Mouse (Mus musculus) spleen, embryonic (tissue): Measurements from ENCODE around the gene Atpaf2.
"Not testable (repeated sequence)": the region's sequence is repeated elsewhere in the genome, so short reads cannot be mapped to it uniquely, and the experiment has no call there.

Experiments
- CTCF ChIA-PET: fragments of 350-600 bp; sonication (Branson Sonifier 250); formaldehyde crosslinking; loops from one replicate; lab custom pipeline; 2022; lab: Charles Lee

Atpaf2 gene

DNA sequence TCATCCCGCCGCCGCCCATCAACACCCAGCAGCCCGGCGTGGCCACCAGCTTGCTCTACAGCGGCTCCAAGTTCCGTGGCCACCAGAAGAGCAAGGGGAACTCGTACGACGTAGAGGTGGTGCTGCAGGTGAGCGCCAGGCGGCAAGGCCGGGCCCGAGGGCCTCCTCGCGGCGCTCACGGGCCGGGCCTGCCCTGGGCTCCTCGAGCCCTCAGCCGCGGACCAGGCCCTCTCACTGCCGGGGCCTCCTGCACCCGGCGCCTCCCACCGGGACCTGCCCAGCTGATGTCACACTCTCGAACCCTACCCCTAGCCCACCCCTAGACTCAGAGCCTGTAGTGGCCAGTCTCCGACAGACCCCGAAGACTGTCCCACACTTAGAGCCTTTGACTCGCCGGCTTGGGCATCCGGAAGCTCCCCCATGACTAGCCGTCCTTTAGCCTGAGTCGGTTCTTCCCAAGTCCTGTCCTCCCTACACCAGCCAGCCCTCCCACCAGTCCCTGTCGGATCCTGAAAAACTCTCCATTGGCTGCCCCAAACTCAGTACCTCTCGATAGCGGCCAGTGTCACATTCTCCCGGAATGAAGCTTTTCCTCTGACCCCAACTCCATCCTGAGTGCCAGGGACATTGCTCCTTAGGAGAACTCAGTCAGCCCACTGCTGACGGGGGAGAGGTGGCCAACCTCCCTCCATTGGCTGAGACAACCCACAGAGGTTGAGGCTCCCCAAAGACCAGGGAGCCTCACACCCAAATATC is at the start of gene Atpaf2:
Atpaf2 (minus strand) TSS at position 741 of the 756 bp plus-strand sequence.
- CTCF ChIA-PET, result interaction anchor here (0.7 kb wide), 1 partner anchor 169 kb away, joined by 16 read pairs; no protein-coding TSS in a partner anchor

DNA sequence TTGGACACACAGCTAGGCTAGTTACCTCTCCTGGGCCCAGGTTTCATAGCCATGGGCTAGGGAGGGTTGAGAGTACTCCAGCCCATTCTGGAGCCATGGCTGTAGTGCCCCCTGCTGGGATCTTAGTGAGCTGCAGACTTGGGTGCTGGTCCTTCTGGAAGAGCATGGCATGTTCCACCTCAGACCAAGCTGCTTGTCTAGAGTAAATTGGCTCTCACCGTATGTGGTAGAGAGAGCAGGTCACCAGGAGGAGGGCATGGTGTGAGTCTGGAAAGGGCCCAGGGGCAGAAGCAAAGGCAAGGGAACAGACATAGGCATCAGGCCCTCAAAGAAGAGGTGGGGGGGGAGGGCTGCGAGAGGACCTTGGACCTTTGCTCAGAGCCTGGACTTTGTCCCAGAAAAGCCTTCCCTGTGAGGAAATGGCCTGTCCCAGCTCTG is 47.7 kb upstream of the Atpaf2 start:
- CTCF ChIA-PET, result no interaction called here

DNA sequence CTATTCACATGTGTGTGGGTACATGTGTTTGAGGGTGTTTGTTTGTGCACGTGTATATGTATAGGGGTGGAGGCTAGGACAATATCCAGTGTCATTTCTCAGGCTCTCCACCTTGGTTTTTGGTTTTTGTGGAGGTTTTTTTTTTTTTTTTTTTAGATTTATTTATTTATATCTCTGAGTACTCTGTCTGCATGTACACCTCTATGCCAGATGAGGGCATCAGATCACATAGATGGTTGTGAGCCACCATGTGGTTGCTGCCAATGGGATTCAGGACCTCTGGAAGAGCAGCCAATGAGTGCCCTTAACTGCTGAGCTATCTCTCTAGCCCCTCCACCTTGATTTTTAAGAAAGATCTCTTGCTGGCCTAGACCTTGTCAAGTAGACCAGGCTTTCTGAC is 39.7 kb upstream of the Atpaf2 start:
- CTCF ChIA-PET, result no interaction called here

DNA sequence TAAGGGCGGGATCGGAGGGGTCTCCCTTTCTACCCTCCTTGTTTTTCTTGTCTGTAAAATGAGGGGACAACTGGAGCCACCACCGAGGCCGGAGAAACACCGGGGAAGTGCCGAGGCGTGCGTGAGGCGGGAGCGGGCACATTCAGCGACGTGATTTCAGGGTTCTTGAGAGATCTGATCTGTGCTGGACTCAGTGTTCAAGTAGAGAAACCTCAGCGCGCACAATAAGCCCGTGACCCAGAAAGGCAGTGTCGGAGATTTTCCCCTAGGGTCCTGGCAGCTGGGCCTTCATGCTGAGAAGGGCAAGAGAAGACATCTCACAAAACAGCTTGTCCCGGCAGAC is 36.5 kb upstream of the Atpaf2 start:
- CTCF ChIA-PET, result no interaction called here

DNA sequence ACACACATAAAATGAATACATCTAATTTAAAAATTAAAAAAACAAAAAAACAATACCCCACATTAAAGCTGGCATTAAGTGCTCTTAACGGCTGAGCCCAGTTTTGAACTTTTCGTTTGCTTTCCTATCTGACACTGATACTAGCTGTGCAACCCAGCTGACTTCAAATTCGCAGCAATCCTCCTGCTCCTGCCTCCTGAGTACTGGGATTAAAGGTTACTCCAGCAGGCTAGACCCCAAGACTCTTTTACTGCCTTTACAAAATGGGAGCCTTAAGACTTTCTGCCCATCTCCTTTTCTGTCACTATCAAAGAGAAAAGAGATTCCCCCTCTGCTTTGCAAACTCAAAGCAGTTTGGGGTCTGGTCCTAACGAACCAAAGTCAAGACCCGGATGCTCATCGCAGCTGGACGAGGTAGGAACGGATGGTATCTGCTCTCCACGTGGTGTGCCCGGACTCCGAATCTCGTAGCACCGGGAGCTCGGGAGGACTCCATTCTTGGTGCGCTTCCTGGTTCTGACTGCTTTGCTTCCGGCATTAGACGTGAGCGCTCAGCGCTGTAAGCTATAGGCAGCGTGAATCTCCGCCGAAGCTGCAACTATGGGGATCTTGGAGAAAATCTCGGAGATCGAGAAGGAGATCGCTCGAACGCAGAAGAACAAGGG is 36.0 kb upstream of the Atpaf2 start, which contains the start of gene Drg2:
Drg2 (plus strand) TSS at position 512 of the 665 bp plus-strand sequence.
- CTCF ChIA-PET, result no interaction called here

DNA sequence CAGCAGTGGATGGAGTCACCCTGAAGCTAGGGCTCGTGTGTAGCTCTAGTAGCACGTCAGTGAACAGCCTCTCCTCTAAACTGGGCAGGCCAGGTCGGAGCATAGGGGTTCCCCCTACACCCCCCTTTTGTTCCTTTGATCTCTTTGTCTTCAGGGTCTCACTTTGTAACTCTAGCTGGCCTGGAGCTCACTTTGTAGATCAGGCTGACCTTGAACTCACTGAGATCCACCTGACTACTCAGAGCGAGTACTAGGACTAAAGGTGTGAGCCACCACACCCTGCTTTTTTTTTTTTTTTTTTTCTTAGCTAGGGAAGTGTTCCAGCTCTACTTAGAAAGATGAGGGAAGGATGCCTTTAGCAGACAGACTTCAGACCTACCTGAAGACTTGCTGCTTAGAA is 25.8 kb upstream of the Atpaf2 start:
- CTCF ChIA-PET, result interaction anchor here (0.6 kb wide), 1 partner anchor 358 kb away, joined by 7 read pairs; no protein-coding TSS in a partner anchor

DNA sequence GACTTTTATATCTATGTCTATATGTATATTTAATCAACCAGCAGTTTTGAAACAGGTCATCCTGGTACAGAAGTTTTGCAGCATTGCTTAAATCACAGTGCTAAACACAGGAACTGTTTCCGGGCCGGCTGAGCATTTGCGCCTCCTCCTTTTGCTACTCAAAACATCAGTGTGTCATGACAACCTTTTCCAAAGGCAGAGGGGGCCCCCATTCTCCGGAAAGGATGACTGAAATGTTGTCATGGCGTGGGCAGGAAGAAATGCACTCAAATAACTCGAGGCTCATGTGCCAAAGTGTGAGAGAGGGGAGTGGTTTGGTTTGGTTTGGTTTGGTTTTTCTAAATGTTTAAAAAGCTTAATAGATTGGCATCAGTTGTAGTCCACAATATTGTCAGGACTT is 24.6 kb upstream of the Atpaf2 start:
- CTCF ChIA-PET, result no interaction called here

DNA sequence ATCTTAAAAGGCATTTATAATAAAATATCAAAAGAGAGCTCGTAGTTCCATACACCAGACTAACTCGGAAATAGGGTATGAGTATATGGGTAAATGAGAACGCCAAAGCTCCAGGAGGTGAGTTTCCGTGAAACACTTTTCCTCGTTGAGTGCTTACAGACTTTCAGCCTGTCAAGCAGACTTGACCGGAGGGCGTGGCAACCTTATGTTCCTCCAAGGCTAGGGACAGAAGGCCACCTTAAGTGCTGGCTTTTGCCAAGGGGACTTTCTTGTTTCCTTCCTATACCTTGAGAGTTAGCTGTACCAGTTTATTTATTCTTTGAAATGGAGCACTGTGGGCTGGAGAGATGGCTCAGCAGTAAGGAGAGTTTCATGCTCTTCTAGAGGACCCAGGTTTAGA is 21.9 kb upstream of the Atpaf2 start:
- CTCF ChIA-PET, result no interaction called here

DNA sequence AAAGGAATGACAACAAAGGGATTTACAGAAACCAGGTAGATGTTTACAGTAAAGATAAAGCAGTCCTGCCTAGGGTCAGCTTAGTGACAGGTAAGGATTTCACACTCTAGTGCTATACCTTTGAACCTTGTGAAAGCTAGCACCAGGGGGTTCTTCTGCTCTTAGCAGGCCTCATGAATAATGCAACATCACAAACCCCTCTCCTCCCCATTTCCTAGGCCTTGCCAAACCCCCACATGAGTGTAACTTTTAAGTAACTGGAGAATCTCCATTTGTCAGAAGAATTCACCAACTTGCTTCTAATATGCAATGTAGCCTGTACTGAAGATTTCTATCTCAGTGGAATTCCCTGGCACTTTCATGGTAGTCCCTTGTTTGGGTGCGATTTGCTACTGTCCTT is 21.4 kb upstream of the Atpaf2 start:
- CTCF ChIA-PET, result not testable (repeated sequence)

DNA sequence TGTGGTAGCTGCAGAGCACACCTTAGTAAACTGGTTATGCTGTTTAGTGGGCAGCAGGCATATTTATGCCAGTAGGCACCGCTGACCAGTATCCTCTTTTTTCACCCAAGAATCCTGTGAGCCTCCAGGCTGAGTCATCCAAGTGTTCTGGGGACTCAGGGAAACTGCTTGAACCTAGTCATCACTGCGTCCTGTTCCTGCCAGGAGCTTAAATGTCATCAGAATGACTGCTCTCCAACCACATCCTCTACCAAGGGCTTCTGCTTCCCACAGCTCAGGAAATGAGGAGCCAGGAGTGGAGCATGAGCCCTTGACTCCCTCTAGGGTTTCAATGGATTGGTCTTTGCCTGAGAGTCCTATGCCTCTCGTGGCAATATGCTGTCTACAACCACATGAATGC is 18.4 kb upstream of the Atpaf2 start:
- CTCF ChIA-PET, result interaction anchor here (0.5 kb wide), 1 partner anchor 492 kb away, joined by 3 read pairs; no protein-coding TSS in a partner anchor

DNA sequence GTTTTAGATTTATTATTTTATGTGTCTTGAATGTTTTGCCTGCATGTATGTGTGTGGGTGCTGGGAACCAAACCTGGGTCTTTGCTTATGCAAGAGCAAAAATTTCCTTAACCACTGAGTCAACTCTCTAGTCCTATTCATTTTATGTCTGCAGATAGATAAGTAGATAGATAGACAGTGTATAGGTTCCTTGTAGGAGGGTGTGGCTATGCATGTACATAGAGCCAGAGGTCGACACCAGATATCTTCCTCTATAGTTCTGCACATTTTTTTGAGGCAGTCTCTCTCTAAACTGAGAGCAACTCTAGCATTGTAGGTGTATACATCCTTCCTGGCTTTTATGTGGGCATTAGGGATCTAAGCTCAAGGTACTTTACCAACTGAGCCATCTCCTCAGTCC is 16.9 kb upstream of the Atpaf2 start:
- CTCF ChIA-PET, result no interaction called here

DNA sequence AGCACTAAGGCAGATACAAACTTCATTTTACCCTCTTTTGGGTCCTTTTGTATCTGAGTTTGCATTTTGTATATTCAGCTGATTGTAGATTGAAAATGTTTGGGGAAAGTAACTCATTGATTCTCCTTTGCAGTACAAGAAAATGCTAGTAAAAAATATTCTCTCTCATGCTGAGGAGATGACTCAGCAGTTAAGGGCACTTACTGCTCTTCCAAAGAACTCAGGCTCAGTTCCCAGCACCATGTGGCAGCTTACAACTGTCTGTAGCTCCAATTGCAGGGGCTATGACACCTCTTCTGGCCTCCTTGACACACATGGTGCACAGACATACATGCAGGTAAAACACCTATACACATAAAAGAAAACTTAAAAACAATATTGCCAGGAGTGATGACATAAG is 15.2 kb upstream of the Atpaf2 start:
- CTCF ChIA-PET, result no interaction called here

DNA sequence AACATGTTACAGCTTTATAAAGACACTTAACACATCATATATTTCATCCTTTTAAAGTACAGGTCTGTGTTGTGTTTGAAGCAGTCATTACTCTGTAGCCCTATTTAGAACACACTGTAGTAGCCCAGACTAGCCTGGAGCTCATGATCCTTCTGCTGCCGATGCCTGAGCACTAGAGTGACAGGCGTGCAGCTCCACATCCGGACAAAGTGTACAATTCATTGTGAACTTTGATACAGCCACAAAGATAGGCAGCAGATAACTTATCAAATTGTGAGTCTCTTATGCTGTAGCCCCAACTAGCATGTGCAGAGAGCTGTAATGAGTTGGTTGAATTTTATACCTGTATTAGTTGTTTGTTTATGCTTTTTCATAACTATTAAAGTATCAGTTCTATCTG is 9.4 kb upstream of the Atpaf2 start:
- CTCF ChIA-PET, result interaction anchor here (0.6 kb wide), 1 partner anchor 515 kb away, joined by 3 read pairs; no protein-coding TSS in a partner anchor

DNA sequence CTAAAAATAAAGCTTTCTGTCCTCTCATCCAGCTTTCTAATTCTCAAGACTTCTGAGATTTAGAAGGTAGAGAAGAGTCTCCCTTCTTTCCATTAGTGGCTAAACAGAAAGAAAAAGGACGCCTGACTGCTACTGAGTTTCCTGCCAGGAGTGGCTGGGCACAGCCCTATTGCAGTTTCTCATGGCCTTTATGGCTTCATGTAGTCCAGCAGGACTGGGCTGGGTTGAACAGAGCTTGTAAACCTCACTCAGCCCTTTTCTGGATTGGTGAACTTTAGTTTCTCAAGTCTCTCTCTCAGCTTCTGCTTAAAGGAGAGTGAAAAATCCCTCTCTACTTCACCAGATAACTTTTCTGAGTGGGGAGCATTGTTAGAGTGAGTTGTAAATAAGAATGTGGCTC is 8.2 kb upstream of the Atpaf2 start:
- CTCF ChIA-PET, result no interaction called here

DNA sequence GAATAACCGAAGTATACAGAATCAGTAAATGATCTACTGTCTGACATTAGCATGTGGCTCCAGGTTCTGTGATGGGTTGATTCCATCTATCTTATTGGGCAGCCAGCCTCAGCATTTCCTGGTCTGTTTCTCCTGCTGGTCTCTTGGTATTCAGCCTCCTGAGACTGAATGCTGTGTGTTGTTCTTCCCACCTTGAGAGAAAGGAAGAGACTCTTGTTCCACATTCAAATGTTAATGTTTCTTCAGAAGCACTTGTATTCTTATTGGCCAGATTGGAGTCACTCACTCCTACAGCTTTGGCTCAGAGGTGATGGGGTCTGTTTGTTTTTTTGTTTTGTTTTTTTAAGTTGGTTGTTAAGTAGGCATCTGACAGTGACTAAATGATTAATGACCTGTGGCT is 4.7 kb upstream of the Atpaf2 start:
- CTCF ChIA-PET, result no interaction called here

DNA sequence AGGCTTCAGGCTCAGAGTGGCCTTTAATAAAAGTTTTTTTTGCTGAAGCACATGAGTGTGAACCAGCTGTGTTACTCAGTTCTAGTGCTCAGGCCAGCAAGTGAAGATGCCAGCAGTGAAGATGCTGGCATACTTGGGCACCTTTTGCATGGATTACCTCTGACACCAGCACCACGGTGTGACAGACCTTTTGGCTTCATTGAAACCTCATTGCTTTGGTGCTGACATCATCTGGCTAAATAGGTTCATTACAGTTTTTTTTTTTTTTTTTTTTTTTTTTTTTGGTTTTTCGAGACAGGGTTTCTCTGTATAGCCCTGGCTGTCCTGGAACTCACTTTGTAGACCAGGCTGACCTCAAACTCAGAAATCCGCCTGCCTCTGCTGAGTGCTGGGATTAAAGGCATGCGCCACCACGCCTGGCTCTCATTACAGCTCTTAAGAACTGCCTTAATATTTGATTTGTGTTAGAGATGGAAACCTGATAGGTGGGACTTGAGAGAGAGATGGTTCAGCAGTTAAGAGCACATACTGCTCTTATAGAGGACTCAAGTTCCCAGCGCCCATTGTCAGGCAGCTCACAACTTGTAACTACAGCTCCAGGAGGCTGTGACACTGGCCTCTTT is 3.9 kb upstream of the Atpaf2 start:
- CTCF ChIA-PET, result no interaction called here

DNA sequence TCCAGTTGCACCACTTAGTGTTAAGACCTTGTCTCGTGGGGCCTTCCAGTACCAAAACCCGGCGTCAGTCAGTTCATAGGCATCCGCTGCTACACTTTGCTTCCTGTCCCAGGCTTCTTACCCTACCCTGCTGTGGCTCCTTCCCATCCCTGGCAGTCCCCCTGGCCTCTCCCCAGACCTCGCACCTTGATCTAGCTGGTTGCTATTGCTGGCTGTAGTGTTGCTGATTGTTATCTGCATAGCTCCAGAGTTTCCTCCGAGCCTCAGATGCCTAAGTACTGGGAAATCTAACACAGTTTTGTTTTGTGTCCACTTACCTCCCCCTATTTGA is 181 bp upstream of the Atpaf2 start:
- CTCF ChIA-PET, result no interaction called here

DNA sequence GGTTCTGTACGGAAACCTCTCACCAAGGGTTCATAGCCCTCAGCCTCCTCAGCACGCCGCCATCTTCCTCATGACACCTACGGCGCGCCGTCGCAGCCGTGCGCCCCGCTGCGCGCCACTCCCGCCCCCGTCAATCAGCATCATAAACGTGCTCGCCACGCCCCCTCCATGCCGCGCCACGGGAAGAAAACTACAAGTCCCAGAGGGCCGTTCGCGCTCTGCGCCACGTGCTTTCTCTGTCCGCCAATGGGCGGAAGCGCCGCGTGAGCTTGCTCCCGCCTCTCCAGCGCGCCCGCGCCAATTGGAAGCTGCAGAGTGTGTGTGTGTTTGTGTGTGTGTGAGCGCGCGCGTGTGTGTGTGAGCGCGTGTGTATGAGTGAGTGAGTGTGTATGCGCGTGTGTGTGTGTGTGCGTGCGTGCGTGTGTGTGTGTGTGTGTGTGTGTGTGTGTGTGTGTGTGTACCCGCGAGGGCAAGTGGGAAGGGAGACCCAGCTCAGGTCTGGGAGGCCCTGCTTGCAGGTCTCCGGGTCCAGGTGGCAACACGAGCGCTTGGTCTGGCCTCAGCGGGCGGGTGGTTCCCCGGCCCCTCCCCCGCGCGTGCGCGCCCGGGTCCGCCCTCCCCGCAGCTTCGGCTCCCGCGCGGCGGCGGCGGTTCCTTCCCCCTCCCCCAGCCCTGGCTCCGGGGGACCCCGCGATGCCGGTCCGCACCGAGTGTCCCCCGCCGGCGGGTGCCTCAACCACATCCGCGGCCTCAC is 1.1 kb downstream of the Atpaf2 start, which contains the start of gene Gid4:
Gid4 (plus strand) TSS at position 183 of the 754 bp plus-strand sequence.
- CTCF ChIA-PET, result interaction anchor here (0.7 kb wide), 1 partner anchor 168 kb away, joined by 16 read pairs; no protein-coding TSS in a partner anchor

DNA sequence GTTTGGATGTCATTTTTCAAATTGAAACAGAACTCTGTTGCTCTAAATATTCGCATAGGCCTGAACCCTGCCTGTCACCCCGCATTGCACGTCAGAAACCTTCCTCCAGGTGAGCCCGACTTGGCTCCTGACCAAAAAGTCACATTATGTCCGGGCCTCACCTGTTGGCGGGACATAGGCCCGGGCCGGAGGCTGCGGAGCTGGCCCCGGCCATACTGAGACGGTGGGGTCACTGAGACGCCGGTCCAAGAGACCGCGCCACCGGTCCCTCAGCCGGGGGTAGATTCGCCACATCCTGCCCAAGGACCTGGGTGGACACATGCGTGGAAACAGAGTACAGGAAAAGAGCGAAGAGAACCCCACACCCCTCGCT is 1.7 kb downstream of the Atpaf2 start:
- CTCF ChIA-PET, result no interaction called here

DNA sequence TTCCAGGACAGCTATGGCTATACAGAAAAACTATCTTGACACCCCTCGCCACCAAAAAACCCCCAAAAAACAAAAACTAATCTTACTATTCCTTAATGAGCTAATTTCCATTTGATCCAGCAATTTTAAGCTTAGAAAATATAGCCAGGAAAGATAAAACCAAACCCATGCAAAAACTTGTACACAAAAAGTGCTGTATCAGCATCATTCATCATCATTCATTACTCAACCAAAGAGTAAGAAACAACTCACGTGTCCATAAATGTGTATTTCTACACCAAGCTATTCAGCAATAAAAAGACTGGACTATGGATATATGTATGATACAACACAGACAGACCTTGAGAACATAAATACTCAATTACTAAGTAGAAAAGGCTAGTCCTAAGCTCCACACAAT is 5.3 kb downstream of the Atpaf2 start:
- CTCF ChIA-PET, result no interaction called here

DNA sequence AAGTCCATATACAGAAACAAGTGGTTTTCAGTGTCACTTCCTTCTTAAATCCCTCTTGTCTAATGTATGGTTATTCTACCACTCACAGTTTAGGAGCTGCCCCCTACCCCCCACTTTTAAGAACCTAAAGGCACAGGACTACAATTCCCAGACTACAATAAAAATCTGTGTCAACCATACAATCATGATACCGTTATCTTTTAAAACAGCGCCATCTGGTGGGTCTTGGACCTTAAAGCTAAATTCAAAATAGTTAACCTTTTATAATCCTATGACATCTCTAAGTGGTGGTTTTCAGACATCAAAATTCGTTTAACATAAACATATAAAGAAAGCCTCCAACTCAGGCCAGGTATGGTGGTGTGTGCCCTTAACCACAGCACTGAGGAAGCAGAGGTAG is 6.1 kb downstream of the Atpaf2 start:
- CTCF ChIA-PET, result interaction anchor here (1.3 kb wide), 1 partner anchor 212 kb away, joined by 3 read pairs; no protein-coding TSS in a partner anchor

DNA sequence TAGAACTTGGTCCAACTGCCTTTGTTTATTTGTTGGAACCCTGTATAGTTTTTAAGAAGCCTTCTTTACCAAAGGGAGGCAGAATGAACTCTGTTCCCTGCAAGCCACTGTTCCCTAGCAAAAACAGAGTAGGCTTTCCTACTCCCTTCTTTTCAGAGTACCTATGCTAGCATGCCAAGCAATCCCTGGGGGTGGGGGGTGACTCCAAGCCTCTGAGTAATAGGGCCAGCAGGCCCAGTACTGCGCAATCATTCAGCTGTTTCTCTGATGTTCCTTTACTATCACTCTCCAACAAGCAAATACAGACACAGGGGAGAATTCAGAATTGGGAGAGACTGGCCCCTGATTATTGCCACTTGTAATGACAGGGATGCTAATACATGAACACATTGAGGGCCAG is 11.7 kb downstream of the Atpaf2 start:
- CTCF ChIA-PET, result no interaction called here
